Mouse (Mus musculus): ENCODE data around the gene Ttll13. TPM values are rescaled to one million over a fixed set of nuclear protein-coding genes. Genes with fewer than 3 reads are reported as not detected.
A peak's percentile ranks its signal among the peaks of the same experiment; 100 is the strongest.

Ttll13 gene
- total RNA-seq, 2 experiments from 2014 or later: 0.46 to 0.55 TPM

GRCm38 (mm10) chr7:80210982-80211381, 35.2 kb upstream of the Ttll13 start:
- no peak for DNase-seq
- intact Hi-C loops (cut with DNase I): loop anchor here (10.0 kb wide), 1 partner anchor 186 kb away; the partner anchor contains the start of gene Zfp710

- no peak for DNase-seq
- intact Hi-C loops (cut with DNase I): loop anchor here (10.0 kb wide), 1 partner anchor 189 kb away; the partner anchor contains the start of gene Zfp710
These were observed 32.6 kb upstream of the Ttll13 start for GRCm38 (mm10) chr7:80213604-80214003.

DNA sequence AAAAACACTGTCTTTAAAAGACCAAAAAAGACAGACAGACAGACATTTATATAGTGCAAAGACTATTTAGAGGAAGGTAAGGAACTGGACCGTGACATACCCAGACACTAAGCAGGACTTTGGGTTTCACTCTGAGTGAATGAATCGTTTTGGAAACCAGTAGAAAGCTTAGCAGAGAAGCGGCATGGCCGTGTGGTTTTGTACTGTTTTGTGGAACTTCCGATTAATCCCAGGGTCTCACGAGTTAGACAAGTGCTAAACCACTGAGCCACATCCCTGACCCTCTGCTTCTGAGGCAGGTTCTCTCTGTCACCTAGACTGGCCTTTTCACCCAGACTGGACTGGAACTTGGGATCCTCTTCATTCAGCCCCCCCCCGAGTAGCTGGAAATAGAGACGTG, 31.7 kb upstream of the Ttll13 start:
- no peak for DNase-seq
- intact Hi-C loops (cut with DNase I): loop anchor here (10.0 kb wide), 1 partner anchor 190 kb away; the partner anchor contains the start of gene Zfp710

GRCm38 (mm10) chr7:80215398-80215797, 30.8 kb upstream of the Ttll13 start:
- intact Hi-C loops (cut with DNase I): loop anchor here (1.0 to 10.0 kb wide), 3 partner anchors 58 to 191 kb away; partner anchors contain the start of gene Zfp710
- DNase-seq: peak; percentile 82 to 89

- intact Hi-C loops (cut with DNase I): loop anchor here (5.0 to 10.0 kb wide), 2 partner anchors 59 to 192 kb away; partner anchors contain the start of gene Zfp710
- peak; percentile 60 to 74 for DNase-seq
These were observed 29.6 kb upstream of the Ttll13 start for GRCm38 (mm10) chr7:80216566-80216965.

DNA sequence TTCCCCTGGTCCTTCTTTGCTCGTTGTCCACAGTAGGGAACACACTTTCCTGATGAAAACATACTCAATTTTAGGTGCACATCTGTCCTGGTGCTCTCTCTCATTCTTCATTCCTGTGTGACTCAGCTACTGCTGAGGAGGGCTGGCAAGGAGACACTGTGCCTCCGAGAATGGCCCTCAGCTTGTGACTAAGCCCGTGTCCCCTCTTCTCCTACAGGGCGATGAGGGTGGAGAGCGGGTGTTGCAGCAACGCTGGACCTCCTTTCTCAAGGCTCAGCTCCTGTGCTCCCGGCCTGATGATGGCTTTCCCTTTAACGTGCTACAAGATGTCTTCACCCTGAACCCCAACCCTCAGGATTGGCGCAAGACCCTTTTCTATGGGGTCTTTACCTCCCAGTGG, 27.5 kb upstream of the Ttll13 start:
- intact Hi-C loops (cut with DNase I): loop anchor here (5.0 to 10.0 kb wide), 2 partner anchors 61 to 194 kb away; partner anchors contain the start of gene Zfp710
- DNase-seq: no peak

DNA sequence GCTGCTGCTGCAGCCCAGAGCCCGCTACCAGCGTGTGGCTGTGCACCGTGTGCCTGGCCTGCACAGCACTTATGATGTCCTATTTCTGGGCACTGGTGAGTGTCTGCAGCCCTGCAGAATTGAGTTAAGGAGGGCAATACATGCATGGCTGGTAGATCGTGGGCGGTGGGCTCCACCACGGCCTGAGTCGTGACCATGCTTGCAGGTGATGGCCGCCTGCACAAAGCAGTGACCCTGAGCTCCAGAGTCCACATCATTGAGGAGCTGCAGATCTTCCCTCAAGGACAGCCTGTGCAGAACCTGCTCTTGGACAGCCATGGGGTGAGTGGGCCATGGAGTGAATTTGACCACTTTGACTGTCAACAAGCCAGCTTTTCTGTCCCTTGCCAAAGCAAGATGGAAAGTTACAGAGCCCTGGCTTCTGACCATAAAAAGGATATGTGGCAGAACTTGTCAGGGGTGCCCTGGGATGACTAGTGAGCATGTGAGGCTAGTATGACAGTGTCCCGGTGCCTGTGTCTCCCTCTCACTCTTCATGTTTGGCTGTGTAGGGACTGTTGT, 25.9 kb upstream of the Ttll13 start:
- intact Hi-C loops (cut with DNase I): no loop called here
- DNase-seq: no peak

- intact Hi-C loops (cut with DNase I): no loop called here
- no peak for DNase-seq
These were observed 24.9 kb upstream of the Ttll13 start for GRCm38 (mm10) chr7:80221179-80221750.

DNA sequence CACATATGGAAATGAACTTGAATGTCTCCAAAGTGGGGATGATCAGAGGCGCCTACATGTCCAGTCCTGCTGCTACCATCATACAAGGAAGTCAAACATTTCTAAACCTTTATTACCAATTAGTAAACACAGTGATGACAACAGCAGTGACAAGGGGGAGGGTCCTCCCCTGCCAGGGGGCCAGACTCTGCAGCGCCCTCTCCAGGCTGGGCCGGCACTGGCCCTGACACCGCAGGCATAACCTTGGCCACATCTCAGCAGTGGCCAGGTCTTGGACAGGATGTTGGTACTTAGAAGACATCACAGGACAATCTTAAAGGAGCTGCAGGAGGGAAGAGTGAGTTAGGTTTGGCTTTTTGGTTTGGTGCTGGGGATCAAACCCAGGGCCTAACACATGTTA, 19.1 kb upstream of the Ttll13 start:
- DNase-seq: no peak
- intact Hi-C loops (cut with DNase I): no loop called here

DNA sequence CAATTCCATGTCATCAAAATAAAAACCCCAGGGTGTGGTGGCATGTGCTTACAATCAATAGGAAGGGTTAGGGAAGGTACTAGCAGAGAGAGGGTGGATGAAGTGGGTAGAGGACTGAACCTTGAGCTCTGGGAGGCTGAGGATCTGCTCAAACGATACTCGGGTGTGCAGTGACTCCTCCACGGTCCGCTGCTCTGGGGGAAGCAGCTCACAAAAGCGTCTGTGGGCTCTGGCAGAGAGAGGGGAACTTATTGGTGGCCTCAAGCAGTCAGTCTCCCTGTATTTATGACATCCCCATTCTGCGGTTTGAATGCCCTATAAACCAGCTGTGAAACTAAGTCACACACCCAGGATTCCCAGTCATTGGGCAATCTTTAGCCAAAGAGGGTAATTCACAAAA, 16.0 kb upstream of the Ttll13 start:
- intact Hi-C loops (cut with DNase I): no loop called here
- DNase-seq: no peak

GRCm38 (mm10) chr7:80231971-80232488, 14.1 kb upstream of the Ttll13 start:
- DNase-seq: no peak
- intact Hi-C loops (cut with DNase I): no loop called here

- intact Hi-C loops (cut with DNase I): no loop called here
- DNase-seq: peak; percentile 98 to 99
These were observed 13.6 kb upstream of the Ttll13 start, which contains the start of the genes Cib1 and Gdpgp1 for GRCm38 (mm10) chr7:80232489-80233029. Gene Cib1, minus strand, starts transcription at chr7:80232813. Gene Gdpgp1, plus strand, starts transcription at chr7:80232865.

- intact Hi-C loops (cut with DNase I): no loop called here
- no peak for DNase-seq
These were observed 12.4 kb upstream of the Ttll13 start for GRCm38 (mm10) chr7:80233799-80234198.

- intact Hi-C loops (cut with DNase I): no loop called here
- DNase-seq: no peak
These were observed 7.6 kb upstream of the Ttll13 start for GRCm38 (mm10) chr7:80238542-80238941.

DNA sequence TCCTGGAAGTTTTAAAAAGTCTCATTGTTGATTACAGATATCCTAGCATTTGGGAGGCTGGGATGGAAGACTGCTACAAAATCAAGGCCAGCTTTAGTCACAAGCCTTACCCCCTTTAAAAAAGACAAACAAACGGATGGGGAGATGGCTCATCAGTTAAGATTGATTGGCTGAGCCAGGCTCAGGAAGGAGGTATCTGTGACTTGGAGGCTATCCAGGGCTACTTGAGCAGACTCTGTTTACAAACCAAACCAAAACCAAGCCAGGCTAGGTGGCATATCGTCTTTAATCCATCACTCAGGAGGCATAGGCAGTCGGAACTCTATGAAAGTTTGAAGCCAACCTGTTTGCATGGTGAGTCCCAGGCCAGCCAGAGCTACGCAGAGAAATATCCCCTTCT, 4.5 kb upstream of the Ttll13 start:
- intact Hi-C loops (cut with DNase I): no loop called here
- no peak for DNase-seq

- intact Hi-C loops (cut with DNase I): no loop called here
- no peak for DNase-seq
These were observed 1.3 kb upstream of the Ttll13 start for GRCm38 (mm10) chr7:80244851-80245250.

DNA sequence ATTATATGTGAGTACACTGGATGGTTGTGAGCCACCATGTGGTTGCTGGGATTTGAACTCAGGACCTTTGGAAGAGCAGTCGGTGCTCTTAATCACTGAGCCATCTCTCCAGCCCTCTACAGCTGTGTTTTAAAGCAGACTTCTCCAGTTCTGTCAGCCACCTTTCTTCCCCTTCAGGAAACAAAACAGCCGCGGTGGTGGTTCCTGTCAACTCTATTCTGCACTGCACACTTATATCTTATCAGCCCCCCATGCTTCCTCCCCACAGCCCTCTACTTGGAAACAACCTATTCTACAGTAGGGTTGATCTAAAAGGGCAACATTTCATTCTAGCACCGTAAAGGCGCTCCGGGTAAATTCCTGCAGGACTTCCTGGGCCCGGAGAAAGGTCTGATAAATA, 683 bp downstream of the Ttll13 start:
- intact Hi-C loops (cut with DNase I): no loop called here
- DNase-seq: no peak

DNA sequence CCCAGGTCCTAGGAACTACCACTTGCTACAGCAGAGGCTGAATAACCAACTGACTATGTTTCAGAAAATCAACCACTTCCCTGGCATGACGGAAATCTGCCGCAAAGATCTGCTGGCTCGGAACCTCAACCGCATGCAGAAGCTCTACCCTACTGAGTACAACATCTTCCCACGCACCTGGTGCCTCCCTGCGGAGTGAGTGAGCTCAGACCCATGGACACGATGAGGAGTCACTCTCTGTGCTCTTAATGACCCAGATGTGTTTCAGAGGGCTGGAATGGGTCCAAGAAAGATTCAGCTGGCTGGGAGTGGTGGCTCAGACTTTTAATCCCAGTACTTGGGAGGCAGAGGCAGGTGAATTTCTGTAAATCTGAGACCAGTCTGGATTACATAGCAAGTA, 6.3 kb downstream of the Ttll13 start:
- intact Hi-C loops (cut with DNase I): no loop called here
- no peak for DNase-seq

DNA sequence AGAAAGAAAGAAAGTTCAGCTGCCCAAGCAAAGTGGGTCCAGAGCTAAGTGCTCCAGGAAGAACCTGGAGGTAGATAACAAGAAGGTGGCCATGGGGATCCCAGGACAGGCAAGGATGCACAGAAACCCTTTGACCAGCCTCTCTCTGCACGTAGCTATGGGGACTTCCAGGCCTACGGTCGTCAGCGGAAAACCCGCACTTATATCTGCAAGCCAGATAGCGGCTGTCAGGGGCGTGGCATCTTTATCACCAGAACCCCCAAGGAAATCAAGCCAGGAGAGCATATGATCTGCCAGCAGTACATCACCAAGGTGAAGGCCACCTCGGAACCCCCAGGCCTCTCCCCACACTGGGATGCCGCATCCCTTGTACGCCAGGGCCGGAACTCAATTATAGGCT, 6.7 kb downstream of the Ttll13 start:
- intact Hi-C loops (cut with DNase I): no loop called here
- DNase-seq: no peak

DNA sequence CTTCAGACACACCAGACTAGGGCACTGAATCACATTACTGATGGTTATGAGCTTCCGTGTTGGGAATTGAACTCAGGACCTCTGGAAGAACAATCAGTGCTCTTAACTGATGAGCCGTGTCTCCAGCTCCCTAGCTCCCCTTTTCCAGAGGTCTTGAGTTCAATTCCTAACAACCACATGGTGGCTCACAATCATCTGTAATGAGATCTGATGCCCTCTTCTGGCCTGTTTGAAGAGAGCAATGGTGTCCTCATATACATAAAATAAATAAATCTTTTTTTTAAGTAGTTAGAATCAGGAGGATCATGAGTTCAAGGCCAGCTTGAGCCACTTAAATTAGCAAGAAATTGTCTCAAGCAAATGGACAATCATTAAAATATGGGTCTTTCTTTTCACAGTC, 9.8 kb downstream of the Ttll13 start:
- no peak for DNase-seq
- intact Hi-C loops (cut with DNase I): no loop called here

DNA sequence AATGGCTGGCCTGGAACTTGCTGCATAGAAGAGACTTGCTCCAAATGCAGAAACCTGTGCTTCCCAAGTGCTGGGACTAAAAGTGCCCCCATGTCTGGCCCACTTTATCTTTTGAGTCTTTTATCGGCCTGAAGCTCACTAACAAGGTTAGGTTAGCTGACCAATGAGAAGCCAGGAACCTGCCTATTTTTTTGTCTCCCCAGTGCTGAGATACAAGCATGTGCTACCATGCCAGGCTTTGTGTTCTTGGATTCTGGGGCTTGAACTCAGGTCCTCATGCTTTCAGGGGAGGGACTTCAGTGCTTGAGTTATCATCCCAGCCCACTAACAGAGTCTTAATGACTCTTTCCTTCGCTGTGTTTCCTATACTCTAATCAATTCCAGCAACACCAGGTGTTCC, 11.5 kb downstream of the Ttll13 start:
- DNase-seq: no peak

More for the DNA sequence above, 11.5 kb downstream of the Ttll13 start:
- intact Hi-C loops (cut with DNase I): no loop called here
